Mouse (Mus musculus) neutrophil, adult 5-6 weeks (primary cell): Measurements from ENCODE around the gene Osbpl7. TPM values are rescaled to one million over a fixed set of nuclear protein-coding genes. Genes with fewer than 3 reads are reported as not detected.

ENCODE experiments used
- ATAC-seq: fragments of 151-379, 151-347 bp; 2 replicates; pipeline ENCODE4 v1.8.0; 2017; ENCODE audit warnings: mild to moderate bottlenecking, moderate TSS enrichment; ENCODE audit not compliant: insufficient number of reproducible peaks, poor library complexity, low FRiP score, severe bottlenecking; ENCODE audit errors: extremely low read depth
- total RNA-seq: library from RNA; stranded (forward); fragments of 200-1000 nt; gene quantifications from 2 replicates; pipeline ENCODE4 v1.2.3, GENCODE M21; 2017

Gene Osbpl7
- total RNA-seq, result 20.9 and 22.7 TPM in 2 replicates

DNA sequence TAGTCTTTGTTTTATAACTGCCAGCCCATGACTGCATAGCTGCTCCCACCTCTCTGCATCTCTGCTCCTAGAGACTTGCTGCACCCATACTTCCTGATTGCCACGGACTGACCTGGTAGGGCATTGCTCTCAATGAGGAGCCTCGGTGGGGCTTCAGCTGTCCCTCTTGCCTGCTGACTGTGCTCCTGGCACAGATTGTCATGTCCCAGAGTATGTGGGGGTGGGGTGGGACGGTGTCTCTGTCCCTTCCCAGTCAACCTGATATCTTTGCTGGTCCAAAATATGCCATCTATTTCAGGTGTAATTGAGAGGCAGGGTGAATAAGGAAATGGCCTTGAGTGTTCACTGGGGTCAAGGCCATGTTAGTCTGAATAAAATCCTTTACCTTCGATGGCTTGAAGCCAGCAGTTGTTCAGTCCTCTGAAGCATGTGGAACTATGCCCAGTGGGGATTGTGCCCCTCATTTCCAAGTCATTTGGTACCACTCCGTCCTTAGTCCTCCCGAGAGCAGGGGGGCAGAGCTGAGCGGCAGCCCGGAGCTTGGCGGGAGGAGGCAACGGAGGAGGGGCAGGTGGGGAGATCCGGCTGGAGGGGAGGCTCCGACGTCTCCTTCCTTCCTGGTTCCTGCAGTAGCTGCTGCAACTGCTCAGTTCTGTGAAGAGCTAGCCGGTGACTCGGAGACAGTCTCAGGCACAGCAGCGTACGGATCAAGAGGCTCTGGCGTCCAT is at the start of gene Osbpl7:
TSS of gene Osbpl7 (plus strand) at position 413 of the 728 bp plus-strand sequence.
- peak; percentile 47; the same call in 1 of the 2 replicates for ATAC-seq

DNA sequence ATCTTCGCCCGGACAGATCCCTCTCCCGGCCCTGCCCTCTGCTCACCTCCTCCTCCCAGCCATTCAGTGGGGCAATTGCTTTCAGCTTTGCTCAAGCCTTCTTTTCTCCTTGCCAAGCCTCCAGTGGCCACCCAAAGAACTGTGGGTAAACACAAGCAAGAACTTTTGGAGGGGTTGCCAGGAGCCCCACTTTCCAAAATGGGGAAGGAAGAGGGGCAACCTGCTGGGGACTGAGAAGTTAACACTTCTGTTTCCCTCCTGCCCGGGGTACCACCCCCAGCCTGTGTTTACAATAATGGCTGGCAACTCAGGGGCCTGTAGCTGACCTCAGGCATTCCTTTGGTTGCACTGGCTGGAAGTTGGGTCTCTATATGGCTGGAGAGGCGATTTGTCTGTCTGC is 47.3 kb upstream of the Osbpl7 start:
- ATAC-seq, result no peak

DNA sequence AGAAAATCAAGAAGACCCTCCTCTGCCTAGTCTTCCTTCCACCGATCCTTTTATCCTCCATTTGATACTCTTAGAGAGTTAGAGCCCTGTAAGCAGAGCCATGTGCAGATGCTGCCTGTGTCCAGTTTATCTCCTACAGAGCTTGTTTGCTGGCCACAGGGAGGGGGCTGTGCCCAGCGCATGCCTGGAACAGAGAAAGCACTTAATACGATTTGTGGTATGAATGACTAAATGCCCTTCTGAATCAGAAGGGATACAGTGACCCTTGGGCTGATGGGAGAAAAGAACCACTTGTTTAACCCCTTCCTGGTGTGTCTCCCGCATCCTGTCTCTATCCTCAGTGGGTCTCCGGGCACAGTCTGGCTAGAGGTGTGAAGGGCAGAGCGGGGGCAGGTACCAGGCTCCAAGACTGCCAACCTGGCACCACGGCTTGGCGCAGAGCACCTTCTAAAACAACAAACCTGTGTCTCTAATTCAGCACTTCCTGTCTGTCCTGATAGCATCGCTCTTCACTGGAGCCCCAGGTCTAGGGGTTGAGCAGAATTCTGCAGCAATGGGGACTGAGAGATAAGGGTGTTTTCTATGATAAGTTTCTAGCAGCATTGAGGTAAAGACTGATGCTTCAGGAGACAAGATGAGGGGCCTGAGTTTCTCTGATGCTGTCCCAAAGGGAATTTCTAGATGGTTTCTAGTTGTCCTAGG is 43.2 kb upstream of the Osbpl7 start:
- ATAC-seq, result no peak

DNA sequence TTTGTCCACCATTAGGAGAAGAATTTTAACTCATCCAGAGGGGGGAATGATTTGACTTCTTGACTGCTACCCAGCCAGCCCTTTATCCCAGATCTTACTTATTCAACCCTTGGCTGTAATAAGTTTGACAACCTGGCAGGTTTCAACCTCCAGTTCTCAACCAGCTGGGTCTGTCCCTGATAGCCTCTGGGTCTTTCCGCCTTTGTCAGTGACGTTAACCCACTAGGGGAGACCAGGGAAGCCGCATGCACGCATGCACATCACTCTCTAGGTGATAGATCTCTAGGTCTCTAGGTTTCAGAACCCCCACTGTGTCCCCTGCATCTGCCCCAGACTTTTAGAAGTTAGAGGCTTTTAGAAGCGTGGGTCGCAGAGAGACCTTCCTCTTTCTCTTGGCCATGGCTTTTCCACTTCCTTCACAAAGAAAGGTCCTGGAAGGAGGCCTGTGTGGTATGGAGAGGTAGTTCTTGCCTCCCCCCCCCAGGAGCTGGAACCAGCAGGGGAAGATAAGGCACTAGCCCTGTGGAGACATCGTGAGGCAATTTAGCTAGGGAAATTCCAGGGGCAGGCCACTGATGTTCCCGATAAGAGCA is 41.1 kb upstream of the Osbpl7 start:
- no peak for ATAC-seq

DNA sequence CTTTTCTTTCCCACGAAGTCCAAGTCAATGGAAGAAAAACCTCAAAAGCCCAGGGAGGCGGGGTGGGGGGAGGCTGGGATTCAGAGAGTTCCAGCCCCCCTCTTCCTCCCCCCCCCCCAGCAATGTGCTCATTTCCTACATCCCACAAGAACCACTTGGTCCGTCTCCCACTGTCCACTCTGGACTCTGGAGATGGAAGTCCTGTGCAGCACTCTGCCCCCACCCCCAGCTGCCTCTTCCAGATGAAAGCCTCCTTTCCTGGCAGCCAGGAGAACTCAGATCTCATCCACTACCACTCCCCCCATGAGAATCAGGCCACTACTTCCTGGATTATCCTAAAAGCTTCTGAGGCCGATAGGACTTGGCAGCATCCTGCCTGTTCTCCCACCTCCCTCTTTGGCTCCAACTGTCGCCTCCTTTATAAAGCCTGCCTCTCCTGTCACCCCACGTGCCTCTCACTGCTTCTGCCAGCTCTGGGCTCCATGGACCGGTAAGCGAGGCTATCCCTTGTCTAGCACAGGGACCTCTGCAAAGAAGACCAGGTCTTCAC is 37.2 kb upstream of the Osbpl7 start, which contains the start of gene Sp6:
TSS of gene Sp6 (plus strand) at position 274 of the 550 bp plus-strand sequence.
- no peak for ATAC-seq

DNA sequence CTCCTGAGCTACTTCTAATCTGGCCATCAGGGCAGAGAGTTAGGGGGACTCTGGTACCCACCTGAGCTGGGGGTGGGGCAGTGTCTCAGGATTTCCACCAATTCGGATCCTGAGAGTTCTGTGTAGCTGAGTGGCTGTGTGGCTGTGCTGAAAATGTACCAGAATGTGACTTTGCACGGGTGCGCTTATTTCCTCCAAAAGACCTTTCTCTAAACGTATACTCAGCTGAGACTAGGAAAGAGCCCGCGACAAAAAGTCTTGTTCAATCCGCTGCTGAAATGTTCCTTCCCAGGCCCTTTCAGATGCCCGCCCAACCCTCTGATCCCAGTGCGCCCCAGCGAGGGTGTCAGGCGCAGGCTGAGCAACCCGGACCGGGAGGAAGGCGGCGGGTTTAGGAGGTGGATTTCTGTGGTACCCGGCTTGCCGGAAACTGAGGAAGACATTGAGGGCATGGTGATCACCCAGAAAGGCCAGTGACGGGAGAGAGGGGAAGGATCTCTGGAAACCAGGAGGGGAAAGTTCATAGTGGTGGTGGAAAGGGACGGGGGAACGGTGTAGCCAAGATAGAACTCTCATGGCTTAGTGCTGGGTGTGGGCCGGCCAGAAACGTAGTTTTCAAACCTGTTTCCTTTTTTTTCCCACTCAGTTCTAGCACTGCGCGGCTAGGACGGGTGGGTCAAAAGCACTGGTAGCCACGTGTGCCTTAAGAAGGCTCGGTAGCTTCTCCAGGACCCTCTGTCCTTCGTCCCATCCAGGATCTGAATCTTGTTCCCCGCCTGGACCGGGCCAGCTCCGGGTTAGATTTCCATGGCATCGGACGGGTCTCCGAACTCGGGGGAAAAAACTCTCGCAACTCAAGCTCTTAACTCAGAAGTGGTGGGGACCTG is 32.5 kb upstream of the Osbpl7 start:
- no peak for ATAC-seq

DNA sequence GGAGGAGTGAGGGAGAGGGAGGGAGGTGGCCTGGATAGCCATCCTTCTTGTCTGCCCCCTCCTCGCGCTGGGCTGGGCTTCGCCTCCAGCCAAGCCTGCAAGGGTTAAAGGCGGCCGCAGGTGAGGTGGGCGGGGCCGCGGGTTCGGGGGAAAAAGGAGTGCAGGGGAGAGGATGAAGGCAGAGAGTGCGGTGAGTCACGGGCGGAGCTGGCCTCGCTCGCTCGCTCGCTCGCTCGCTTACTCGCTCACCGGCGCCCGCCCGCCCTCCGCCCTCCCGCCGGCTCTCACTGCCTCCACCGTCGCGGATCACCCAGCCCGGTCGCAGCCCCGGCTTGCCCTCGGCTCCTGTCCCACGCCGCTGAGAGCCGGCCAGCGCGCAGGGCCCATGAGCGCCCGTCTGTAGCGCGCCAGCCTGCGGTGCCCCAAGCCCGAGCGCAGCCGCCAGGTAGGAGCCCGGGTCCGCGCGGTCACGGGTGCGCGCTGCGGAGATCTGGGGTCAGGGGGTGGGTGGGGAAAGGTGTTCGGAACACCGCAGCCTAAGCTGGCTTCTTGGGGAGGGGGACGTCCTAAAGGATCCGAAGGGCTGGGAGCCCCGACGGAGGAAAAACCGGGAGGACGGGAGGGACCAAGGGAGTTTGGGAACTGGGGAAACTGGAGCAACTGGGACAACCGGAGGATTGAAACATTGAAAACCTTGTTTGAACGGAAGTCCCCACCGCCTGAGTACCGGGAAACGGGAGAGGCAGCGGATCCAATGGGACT is 31.7 kb upstream of the Osbpl7 start:
- ATAC-seq, result no peak

DNA sequence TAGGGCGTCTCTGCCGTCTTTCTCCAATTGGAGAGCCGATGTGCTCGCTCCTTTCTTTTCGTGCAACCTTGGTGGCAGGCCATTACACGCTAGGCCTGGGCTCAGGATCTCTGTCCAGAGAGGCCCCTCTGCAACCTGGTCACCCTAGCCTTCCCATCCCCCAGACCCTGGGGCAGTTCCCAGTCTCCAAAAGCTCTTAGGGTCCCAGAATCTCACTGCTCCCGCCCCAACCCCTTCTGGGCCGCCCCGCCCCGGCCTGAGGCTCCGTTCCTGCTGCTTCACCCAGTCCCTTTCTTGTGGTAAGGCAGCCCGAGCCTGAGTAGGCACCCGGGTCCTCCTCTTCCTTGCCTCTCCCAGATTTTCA is 31.1 kb upstream of the Osbpl7 start:
- no peak for ATAC-seq

DNA sequence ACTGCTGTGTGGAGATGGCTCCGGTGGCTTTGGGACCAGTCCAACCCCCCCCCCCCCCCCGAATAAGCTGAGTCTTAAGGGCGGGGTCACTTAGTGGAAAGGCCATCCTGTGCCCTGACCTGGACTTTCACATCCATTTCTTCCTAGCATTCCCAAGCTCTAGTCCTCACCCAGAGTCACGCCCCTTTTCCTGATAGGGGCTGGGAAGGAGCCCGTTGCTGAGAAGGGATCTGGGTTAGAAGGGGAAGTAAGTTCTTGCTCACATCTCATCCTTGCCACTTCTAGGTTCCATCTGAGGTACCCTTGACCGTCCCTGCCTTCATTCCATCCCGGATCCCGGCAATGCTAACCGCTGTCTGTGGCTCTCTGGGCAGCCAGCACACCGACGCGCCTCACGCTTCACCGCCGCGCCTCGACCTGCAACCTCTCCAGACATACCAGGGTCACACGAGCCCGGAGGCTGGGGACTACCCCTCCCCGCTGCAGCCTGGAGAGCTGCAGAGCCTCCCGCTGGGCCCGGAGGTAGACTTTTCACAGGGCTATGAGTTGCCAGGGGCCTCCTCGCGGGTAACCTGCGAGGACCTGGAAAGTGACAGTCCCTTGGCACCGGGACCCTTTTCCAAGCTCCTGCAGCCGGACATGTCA is 29.2 kb upstream of the Osbpl7 start:
- ATAC-seq, result no peak

DNA sequence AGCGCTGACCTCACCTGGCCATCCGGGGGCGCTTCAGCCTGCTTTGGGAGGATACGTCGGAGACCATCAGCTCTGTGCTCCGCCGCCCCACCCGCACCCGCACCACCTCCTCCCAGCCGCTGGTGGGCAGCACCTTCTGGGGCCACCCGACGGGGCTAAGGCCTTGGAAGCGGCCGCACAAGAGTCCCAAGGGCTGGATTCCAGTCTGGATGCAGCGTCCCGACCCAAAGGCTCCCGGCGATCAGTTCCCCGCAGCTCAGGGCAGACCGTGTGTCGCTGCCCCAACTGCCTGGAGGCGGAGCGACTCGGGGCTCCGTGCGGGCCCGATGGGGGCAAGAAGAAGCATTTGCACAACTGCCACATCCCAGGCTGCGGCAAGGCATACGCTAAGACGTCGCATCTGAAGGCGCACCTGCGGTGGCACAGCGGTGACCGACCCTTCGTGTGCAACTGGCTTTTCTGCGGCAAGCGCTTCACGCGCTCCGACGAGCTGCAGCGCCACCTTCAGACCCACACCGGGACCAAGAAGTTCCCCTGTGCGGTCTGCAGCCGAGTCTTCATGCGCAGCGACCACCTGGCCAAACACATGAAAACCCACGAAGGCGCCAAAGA is 28.4 kb upstream of the Osbpl7 start:
- peak; percentile 65 for ATAC-seq

DNA sequence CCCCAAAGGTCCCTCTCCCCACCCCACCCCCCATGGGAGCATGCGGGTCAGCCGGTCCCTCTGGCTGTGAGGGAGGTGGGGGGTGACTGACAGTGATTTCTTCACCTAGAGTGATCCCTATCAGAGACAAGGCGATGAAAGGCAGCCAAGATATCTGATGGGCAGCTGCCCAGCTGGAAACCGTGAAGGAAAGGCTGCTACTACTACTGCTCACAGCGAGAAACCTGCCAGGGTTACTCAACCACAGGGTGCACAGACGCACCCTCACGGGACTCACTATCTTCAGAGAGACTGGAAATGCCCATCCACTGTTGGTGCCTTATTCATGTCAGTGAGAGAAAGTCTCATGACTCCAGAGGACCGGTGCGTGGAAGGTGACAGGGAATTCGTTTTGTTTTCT is 25.5 kb upstream of the Osbpl7 start:
- no peak for ATAC-seq

DNA sequence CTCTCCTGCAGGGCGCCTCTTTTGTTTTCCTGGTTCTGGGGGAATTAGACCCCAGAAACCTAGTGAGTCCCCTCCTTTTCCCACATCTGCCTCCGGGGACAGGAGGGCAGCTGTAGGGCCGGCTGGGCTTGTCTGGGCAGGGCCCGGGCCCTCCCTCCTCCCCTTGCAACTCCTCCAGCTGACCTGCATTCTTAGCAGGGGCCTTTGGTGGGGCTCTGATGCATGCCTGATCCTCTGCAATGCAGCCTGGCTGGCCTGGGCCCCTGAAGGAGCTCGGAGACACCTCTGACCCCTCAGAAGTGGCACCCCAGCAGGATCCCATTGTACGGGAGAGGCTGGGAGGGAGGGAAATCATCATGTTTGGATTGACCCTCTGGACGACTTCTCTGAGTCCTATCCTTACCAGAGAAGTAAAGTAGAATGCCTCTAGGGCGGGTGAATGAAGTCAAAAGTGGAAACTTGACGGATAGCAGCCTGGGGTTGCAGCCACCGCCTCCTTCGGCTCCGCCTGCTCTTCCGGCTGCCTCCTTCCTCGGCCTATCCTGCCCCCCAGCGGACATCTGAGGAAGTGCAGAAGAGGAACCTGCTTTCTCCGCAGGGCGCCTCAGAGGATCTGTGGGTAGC is 24.6 kb upstream of the Osbpl7 start:
- ATAC-seq, result peak; percentile 76

DNA sequence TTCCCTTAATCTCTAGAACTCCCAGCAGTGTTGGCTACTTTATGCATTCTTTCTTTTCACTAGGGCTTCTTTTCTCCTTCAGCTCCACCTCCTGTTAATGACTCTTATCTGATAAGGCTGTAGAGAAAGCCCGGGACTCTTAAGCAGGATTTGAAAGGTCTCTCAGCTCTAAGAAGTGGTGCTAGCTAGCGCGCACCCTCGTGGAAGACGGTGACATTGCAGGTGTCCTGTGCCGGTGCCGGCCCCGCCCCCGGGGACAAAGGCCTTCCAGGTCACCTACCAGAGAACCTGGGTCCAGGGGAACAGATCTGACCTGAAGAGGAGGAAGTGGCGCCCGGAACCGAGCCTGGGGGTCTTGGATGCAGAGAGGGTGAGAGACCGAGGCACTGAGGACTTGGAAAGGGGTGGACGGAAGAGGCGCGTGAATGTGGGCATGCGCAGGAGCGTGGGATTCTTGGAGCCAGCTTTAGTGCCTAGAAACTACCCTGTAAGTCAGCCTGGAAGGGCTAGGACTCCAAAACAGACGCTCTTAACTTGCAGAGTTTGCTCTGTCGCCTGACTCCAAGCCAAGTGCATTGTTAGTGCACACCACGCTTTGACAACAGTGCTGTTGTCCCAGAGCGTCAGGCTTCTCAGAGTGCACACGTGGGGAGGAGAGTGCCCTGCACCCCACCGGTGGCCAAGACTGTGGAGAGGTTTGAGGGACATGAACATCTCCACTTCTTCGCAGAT is 20.6 kb upstream of the Osbpl7 start, which contains the start of gene Scrn2:
TSS of gene Scrn2 (plus strand) at position 253 of the 732 bp plus-strand sequence.
- ATAC-seq, result peak; percentile 81

DNA sequence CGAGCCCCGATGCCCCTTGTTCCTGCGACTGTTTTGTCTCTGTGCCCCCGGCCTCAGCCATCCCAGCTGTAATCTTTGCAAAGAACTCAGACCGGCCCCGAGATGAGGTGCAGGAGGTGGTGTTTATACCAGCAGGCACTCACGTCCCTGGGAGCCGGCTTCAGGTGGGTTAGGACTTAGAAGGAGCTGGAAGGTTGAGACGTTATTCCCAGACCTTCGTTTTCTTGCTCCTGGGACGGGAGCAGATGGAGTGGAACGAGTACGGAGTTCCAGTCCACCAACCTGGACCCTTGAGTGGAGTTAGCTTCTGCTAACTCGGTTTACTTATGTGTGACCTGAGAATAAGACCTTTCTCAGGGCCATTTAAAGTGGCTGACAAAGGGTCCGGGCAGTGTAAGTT is 20.0 kb upstream of the Osbpl7 start:
- ATAC-seq, result no peak

DNA sequence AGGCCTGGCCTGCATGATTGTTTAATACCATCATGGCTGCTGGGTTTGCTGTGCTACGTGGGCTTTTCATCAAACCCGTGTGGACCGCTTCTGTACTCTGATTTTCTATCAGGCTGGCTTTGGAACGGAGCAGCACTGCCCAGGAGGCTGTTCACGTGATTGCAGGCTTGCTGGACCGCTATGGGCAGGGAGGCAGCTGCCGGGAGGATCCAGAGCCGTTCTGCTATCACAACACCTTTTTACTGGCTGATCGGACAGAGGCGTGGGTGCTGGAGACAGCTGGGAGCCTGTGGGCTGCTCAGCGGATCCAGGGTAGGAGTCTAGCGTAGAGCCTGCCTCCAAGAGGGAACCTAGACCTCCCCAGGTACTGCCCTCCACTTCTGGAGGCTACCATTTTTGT is 18.5 kb upstream of the Osbpl7 start:
- no peak for ATAC-seq

DNA sequence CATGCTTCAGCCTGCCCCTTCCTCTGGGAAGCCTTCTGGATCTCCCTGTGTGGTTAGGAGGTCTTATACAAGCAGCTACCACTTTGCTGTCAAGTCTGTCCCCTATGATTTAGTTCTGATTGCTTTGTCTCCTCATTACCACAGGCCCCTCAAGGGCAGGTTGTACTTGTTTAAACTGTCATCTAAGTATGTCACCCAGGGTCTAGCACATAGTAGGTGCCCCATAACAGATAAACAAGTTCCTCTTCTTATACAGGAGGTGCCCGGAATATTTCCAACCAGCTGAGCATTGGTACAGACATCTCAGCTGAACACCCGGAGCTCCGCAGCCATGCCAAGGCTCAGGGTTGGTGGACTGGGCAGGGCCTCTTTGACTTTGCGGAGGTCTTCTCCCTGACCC is 17.9 kb upstream of the Osbpl7 start:
- ATAC-seq, result no peak
